Mouse (Mus musculus) CD8-positive naive resting alpha-beta T cell, adult 57 days (primary cell): Measurements from ENCODE around the gene Alpl. TPM values are rescaled to one million over a fixed set of nuclear protein-coding genes. Genes with fewer than 3 reads are reported as not detected.

ENCODE experiments used
- total RNA-seq: library from RNA; stranded (reverse); gene quantifications from one replicate; pipeline ENCODE4 v1.2.4, GENCODE M21; 2023

Alpl gene
- total RNA-seq = 16.9 TPM

DNA sequence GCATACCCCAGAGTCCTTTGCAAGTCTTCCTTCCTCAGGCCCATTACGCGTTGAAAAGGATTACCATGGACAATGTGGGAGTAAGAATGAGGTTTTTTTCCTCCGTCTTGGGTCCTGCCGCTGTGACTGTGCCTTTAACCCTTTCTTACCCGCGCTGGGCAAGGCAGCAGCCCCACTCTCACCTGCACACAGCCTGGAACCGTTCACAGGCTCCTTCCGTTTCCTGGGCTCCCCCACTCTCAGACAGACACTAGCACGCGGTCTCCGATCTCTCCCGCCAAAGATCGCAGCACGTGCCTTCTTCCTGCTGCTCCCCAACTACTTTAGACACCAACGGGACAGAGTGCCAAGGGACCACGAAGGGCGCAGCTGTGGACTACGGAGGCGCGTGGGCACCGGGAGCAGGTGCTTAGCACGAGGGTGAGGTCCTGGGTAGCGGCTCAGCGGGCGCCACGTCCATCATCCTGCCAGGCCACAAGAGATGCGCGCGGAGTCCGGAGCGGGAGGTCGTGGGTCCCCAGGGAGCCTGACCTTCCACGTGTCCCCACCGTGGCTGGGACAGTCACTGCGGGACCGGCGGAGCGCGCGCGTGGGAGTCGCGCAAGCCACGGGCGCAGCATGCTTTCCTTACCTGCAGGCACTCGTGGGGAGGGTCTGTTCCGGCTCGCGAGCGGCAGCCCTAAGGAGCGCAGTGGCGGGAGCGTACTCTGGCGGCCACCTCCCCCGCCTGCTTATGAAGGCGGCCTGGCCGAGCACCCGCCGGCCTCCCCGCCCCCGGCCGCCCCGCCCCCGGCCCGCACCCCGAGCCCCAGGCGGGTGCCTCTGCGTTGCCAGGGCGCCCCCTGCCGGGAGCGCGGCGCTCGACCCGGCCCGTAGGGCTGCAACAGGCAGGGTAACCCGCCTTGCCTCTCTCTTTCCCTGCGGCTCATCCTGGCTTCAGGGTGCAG, at the start of gene Alpl:
Alpl (minus strand) TSS at position 774 of the 947 bp plus-strand sequence.

Other genes starting within 250 kb of the Alpl start
- gene Ldlrad2, start 221.8 kb downstream of the Alpl start, total RNA-seq = not detected
- gene Usp48, start 202.6 kb downstream of the Alpl start, total RNA-seq = 216 TPM
- 2.0 TPM for gene Rap1gap, start 131.7 kb downstream of the Alpl start, total RNA-seq
- 49.6 TPM for gene Ece1, start 65.9 kb upstream of the Alpl start, total RNA-seq
- gene Eif4g3, start 196.6 kb upstream of the Alpl start, total RNA-seq = 130 TPM